Mouse (Mus musculus): ENCODE data around the gene Ms4a4d.
A peak's percentile ranks its signal among the peaks of the same experiment; 100 is the strongest.
"Not testable (repeated sequence)": the region's sequence is repeated elsewhere in the genome, so short reads cannot be mapped to it uniquely, and the experiment has no call there.

Gene Ms4a4d

DNA sequence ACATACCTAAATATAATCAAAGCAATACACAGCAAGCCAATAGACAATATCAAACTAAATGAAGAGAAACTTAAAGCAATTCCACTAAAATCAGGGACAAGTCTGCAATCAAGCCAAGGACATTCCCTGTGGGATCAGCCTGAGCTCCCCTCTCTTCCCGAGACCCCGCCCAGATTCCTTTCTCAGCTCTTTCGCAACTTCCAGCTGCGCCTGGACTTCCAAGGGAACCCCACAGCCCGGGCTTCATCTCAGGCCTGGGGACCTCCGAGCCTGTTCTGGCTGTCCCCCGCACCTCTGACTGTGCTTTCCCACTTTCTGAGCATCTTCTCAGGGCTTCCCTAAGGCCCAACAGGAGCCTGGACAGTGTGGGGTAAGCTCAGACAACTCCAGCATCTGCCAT is at the start of gene Ms4a4d:
TSS of gene Ms4a4d (plus strand) at position 209 of the 400 bp plus-strand sequence.
- DNase-seq (ENCODE audit: low spot score in 2 of 2) = peak in 1 of 2 experiments; percentile 28

DNA sequence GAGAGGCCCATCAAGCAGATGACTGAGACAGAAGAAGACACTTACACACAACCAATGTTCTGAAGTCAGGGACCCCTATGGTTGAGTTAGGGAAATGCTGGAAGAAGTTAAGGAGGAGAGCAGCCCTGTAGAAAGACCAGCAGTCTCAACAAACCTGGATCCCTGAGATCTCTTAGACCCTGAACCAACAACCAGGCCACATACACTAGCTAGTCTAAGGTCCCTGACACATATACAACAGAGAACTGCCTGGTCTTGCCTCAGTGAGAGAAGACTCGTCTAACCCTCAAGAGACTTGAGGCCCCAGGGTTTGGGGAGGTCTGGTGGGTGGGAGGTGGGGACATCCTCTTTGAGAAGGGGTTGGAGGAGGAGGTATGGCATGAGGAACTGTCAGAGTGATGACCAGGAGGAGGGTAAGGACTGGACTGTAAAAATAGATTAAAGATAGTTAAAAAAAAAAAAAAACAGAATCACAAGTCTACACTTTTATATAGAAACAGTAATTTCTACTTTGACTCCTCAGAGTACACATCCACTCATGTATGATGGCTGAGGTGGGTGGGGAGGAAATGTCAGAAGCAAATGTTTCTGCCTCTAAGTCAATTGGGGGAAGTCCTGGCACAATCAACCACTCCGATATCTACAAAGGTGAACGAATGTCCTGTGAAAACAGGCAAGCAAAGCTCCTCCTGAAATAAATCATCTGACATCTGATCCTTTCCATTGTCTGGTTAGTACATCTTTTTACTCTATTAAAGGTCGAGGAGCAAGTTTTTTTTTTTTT is 45.0 kb upstream of the Ms4a4d start:
- DNase-seq (ENCODE audit: low spot score in 2 of 2) = no peak

DNA sequence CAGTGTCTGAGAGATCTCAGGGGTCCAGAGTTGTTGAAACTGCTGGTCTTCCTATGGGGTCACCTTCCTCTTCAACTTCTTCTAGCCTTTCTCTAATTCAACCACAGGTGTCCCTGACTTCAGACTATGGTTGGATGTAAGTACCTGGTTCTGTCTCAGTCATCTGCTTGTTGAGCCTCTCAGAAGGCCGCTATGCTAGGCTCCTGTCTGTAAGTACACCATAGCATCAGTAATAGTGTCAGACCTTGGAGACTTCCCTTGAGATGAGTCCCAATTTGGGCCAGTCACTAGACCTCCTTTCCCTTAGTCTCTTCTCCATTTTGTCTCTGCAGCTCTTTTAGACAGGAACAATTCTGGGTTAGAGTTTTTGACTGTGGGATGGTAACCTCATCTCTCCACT is 43.9 kb upstream of the Ms4a4d start:
- DNase-seq (ENCODE audit: low spot score in 2 of 2) = no peak

DNA sequence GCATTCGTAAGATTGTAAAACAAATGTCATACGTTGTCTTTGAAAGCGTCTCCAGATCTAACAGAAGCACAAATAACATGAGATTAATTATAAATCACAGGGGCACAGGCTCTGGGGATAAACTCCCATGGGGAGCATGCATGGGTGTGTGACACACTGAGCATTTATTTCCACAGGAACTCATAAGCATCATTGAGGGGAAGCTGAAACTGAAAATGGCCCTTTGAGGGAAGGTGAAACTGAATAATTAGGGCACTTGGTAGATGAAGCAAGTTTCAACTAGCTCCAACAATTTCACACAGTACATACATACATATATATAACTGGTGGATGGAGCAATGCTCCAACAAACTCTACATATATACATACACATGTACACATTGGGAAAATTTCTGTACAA is 42.1 kb upstream of the Ms4a4d start:
- DNase-seq (ENCODE audit: low spot score in 2 of 2) = no peak

DNA sequence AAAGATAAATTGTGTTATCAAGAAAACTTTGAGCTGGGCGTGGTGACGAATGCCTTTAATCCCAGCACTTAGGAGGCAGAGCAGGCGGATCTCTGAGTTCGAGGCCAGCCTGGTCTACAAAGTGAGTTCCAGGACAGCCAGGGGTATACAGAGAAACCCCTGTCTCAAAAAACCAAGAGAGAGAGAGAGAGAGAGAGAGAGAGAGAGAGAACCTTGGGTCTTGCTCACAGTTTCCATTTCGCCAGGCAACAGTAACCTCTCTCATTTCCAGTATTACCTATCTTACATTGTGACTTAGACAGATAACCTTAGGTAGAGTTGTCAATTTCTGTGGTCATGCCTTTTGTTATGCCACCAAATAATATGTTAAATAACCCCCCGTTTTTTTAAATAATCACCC is 40.2 kb upstream of the Ms4a4d start:
- DNase-seq (ENCODE audit: low spot score in 2 of 2) = no peak

DNA sequence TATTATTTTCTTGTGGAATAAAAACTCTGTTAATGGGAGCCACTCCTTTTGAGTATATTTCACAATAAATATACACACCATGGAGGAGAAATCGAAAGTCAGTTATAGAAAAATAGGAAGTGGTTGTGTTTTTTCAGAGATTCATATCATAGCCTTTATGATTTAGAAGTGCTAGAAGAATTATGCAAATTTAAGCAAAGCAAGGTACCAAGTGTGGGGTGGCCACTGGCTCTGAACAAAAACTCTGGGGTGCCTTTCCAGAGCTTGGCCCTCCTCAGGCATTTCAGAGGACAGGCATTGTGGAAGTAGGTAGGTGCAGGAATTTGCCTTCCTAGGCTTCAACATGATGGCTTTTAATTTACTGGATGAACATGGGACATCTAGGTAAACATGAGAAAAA is 39.3 kb upstream of the Ms4a4d start:
- DNase-seq (ENCODE audit: low spot score in 2 of 2) = not testable (repeated sequence)

DNA sequence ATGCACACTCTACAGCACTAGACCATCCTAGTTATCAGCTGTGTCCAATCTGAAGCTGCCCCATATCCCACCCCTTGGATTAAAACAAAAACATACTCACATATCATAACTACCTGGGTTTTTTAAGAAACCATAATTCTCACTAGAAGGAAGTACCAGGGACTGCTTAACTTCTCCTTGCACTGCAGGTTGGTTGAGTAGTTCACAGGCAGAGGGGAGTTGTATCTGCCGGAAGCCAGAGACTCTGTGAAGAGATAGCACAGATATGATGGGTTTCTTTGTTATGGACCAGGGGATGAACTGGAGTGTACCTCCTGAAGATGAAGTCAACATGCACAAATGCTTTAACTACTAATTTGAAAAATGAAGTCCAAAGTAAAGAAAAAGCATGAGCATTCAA is 35.8 kb upstream of the Ms4a4d start:
- no peak for DNase-seq (ENCODE audit: low spot score in 2 of 2)

DNA sequence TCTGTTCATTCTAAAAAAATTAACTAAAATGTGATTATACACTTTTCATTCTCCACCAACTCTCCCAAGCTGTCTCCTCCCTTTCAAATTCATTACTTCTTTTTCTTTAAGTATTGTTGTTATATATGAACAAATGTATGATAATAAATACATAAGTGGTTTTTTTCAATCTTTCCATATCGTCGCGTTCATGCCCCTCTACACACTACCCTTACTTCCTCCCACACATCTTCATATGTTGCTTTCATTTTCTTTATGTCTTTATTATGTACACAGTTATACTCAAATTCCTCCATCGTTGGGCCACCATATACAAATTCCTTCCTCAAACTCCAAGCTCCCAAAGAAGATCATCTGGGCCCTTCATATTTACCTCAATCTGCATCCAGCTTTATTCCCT is 35.3 kb upstream of the Ms4a4d start:
- DNase-seq (ENCODE audit: low spot score in 2 of 2) = no peak

DNA sequence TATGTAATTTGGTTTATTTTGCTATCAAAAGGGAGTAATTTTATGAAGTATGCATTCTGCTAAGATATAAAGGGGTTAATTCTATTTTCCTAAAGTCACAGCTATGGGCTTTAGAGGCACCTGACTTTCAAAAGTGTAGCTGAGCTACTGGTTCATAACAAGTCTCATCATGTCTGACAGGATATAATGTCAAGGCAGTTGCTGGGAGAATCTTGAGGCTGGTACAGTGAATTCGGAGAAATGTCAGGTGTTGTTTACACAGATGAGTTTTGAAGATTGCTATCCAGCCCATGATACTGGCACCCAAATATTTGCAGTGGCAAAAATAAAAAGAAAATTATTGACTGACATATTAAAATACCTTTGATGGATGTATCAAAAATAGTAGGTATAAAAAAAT is 31.7 kb upstream of the Ms4a4d start:
- no peak for DNase-seq (ENCODE audit: low spot score in 2 of 2)

DNA sequence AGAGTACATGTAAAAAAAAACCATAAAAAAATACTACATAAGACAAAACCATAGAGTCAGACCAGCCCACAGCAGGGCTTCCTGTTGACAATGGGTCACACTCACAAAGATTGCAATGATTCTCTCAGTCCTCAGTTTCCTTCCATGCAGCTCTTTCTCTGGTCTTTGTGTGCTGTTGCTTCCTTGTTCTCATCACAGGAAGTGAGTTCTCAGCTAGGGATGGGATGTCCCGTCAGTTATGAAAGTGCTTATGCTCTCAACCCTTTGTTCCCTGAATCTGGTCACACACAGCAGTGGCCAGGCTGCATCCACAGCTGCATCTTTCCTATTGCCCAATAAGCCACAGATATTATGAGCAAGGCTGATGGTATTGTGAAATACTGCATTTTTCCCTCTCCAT is 23.1 kb upstream of the Ms4a4d start:
- no peak for DNase-seq (ENCODE audit: low spot score in 2 of 2)

DNA sequence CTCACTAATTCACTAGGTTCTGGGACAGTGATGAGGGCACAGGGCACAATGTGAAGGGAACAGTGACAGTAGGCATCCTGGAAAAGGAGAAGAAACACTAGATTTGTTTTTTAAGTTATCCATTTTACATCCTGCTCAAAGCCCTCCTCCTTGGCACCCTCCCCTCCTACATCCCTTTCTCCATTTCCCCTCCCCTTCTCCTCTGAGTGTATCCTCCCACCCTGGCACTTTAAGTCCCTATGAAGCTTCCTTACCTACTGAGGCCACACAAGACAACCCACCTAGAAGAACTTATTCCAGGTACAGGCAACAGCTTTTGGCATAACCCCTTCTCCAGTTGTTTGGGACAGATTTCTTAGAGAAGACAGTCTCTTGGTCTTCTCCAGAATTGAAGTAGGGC is 20.4 kb upstream of the Ms4a4d start, which contains the start of gene Ms4a6b:
TSS of gene Ms4a6b (plus strand) at position 267 of the 400 bp plus-strand sequence.
- DNase-seq (ENCODE audit: low spot score in 2 of 2) = no peak

DNA sequence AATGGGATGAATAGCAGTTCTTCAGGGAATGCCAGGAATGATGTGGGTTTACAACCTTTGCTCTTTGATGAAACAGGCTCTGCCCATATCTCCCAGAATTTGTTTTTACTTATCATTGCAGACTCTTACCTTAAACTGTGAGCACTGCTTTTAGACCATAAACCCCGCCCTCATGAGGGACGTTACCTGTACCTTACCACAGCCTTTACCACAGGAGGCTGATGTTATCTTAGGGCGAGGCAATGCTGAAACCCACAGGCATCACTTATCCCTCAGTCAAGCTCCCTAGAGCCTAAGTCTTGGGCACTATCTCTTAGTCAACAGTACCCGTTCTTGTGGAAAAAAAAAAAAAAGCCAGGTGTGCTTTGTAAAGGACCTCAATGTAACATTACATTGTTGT is 19.8 kb upstream of the Ms4a4d start:
- DNase-seq (ENCODE audit: low spot score in 2 of 2) = no peak

DNA sequence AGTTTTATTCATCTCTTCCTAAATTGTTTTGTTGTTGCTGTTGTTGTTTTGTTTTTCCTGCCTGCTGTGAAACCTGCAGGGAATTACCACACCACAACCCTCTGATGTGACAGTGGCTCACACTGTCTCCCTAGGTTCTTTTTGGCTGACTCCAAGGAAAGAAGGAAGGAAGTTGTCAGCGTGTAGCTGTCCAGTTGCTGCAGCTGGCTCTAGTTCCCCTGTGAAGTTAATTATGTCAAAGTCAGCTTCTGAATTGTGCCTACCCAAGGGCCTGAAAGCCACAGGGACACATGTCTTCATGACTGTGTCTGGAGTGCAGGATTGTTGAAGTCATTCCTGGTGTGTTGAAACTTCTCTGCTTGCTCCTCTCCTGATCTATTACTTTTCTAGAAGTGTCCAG is 19.2 kb upstream of the Ms4a4d start:
- DNase-seq (ENCODE audit: low spot score in 2 of 2) = not testable (repeated sequence)

DNA sequence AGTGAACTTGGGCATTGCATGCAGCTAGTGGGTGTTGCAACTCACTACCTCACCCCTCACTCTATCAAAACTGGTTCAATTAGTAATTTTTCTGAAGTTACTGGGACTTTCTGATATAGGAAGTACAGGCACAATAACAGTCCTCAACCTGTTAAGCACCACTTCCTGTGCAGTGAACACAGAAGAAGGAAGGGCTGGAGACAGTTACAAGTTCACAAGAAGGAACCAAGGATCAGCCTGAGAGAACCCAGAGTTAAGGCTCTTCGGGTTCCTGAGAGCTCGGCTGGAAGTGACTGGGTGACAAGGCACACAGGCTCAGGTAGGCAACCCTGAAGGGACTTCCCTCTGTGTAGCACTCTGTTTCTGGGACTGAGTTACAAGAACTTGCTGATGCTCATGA is 18.2 kb upstream of the Ms4a4d start:
- not testable (repeated sequence) for DNase-seq (ENCODE audit: low spot score in 2 of 2)

DNA sequence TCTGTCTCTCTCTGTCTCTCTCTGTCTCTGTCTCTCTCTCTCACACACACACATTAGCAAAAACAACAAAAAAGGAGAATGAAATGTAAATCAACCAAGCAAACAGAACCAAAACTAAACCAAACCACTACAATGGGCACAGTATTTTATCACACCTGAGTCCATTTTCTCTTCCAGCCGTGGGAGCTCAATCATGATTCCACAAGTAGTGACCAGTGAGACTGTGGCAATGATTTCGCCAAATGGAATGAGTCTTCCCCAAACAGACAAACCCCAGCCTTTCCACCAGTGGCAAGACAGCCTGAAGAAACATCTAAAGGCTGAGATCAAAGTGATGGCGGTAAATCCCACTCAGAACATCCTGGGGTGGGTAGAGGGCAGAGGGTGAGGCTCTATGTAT is 16.5 kb upstream of the Ms4a4d start:
- no peak for DNase-seq (ENCODE audit: low spot score in 2 of 2)

DNA sequence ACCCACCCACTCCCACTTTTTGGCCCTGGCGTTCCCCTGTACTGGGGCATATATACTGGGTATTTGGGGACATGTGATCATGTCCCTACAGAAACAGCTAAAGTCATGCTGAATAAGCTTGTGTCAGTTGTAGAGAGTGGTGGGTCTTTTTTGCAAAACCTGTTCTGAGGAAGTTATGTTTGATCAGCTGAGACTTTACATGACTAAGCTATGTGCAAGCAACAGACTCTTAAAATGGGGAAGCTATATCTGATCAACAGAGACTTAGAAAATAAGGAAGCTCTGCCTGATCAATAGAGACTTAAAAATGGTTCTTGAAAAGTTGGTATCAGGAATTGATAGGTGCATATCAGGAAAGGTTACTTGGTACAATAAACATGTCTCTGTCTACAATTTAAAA is 3.2 kb upstream of the Ms4a4d start:
- DNase-seq (ENCODE audit: low spot score in 2 of 2) = no peak

DNA sequence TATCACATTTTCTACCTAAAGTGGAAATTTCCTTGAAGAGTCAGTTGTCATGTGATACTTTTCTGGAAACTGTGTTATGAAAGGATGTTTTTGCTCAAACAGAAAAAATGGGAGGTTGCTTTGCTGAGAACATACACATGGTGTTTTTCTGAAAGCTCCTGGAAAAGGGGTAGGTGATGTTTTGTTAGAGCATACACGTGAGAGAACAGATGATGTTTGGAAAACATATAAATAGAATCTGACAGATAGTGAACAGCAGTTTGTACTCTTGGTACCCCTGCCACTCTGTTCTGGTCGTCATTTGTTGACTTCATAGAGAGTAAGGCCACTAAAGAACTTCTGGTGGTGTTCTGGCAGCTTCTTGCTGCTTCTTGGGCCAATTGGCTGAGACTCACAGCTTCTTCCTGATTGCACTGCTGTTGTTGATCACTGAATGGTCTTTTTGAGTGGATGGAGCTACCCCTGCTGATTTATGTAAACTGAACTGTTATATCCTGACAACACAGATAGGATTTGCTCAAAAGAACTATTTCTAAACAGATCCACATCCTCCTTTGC is 2.6 kb upstream of the Ms4a4d start:
- no peak for DNase-seq (ENCODE audit: low spot score in 2 of 2)

DNA sequence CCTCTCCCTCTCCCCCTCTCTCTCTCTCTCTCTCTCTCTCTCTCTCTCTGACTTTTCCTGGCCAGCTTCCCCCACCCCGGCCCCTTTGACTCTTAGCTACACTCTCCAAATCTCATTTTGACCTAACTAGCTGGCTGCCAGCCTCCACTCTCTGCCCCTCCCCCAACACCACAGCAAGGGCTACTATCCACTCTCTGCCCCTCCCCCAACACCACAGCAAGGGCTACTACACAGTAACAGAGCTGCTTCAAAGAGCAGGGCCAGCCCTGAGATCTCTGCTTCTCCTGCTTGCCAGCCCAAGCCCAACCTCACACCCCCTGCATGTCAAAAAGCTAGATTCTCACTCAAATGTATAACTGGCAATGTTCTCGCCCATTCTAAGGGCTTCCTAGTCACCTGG is 735 bp downstream of the Ms4a4d start:
- no peak for DNase-seq (ENCODE audit: low spot score in 2 of 2)

DNA sequence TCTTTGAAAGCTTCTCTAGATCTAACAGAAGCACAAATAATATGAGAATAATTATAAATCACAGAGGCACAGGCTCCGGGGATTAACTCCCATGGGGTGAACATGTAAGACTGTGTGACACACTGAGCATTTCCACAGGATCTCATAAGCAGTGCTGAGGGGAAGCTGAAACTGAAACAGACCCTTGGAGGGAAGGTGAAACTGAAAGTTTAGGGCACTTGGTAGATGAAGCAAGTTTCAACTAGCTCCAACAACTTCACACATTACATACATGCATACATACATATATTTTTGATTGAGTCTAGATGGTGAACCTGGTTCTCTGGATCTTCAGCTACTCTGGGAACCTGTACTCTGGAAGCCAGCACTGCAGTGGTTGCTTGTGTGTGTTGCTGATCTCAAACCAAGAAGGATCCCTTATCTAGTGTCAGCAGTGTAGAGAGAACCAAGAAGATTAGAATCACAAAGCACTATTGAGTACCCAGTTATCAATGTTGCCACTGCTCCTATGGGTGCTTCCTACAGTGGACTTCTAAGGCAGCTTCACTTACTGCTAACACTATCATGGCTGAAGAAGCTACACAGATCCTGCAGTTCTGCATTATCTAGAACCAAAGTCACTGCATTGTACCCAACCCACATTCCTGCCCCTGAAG is 3.7 kb downstream of the Ms4a4d start:
- not testable (repeated sequence) for DNase-seq (ENCODE audit: low spot score in 2 of 2)

DNA sequence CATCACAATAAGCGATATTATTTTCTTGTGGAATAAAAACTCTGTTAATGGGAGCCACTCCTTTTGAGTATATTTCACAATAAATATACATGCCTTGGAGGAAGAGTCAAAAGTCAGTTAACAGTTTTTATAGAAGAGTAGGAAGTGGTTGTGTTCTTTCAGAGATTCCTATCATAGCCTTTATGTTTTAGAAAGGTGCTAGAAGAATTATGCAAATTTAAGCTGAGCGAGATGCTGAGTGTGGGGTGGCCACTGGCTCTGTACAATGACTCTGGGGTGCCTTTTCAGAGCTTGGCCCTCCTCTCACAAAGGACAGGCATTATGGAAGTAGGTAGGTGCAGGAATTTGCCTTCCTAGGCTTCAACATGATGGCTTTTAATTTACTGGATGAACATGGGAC is 7.8 kb downstream of the Ms4a4d start:
- DNase-seq (ENCODE audit: low spot score in 2 of 2) = not testable (repeated sequence)

DNA sequence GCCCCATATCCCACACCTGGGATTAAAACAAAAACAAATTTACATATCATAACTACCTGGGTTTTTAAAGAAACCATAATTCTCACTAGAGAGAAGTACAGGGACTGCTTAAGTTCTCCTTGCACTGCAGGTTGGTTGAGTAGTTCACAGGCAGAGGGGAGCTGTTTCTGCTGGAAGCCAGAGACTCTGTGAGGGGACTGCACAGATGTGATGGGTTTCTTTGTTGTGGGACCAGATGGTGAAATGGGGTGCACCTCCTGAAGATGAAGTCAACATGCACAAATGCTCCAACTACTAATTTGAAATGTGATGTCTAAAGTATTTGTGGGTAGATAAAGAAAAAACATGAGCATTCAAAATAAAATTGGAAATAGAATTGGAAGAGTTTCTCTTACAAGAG is 11.3 kb downstream of the Ms4a4d start:
- DNase-seq (ENCODE audit: low spot score in 2 of 2) = no peak

DNA sequence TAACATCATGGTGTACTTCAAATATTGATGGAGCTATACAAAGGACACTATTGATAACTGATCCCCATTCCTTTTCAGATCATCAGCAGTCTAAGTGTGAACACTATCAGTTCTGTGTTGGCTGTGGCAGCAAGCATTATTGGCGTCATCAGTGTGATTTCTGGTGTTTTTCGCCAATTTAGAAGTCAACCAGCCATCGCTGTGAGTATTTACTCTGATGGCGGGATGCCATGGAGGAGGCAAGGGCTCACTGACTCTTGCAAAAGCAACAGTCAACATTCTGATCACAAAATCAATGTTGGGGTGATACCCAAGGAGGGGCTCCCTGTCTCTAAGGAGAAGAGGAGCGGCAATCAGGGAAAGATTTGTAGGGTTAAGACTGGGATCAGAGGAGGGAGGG is 18.1 kb downstream of the Ms4a4d start:
- DNase-seq (ENCODE audit: low spot score in 2 of 2) = no peak

DNA sequence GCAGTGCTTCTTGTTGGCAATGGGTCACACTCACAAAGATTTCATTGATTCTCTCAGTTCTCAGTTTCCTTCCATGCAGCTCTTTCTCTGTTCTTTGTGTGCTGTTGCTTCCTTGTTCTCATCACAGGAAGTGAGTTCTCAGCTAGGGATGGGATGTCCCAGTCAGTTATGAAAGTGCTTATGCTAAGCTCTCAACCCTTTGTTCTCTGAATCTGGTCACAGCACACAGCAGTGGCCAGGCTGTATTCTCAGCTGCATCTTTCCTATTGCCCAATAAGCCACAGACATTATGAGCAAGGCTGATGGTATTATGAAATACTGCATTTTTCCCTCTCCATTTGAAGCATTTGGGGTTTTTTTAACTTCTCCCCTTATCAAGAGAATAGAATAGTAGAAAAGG is 23.0 kb downstream of the Ms4a4d start:
- DNase-seq (ENCODE audit: low spot score in 2 of 2) = not testable (repeated sequence)

Measured in urinary bladder, postnatal 4 days (tissue).